Mouse (Mus musculus) lung, adult 18-20 months (tissue): ENCODE measurements around the gene Zfp280d.
"Not testable (repeated sequence)": the region's sequence is repeated elsewhere in the genome, so short reads cannot be mapped to it uniquely, and the experiment has no call there.

Experiments used
- DNase-seq, 2 experiments: peaks; one replicate each; pipeline ENCODE4 v3.0.0; 2022; ENCODE audit warnings: mixed read lengths in 2 of 2

Gene Zfp280d

DNA sequence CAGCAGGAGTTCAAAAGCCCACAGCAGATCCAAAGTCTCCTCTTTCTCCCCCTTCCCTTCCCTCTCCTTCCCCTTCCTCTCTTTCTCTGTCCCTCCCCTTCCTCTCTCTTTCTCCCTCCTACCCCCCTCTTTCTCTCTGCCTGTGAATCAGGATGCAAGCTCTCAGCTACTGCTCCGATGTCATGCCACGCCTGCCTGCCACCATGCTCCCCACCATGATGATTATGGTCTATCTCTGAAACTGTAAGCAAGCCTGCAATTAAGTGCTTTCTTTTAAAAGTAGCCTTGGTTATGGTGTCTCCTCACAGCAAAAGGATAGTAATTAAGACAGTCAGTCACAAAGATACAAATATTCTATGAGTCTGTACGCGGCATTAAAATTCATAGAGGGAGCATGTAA lies 100.3 kb downstream of the Zfp280d start:
- DNase-seq: no peak

DNA sequence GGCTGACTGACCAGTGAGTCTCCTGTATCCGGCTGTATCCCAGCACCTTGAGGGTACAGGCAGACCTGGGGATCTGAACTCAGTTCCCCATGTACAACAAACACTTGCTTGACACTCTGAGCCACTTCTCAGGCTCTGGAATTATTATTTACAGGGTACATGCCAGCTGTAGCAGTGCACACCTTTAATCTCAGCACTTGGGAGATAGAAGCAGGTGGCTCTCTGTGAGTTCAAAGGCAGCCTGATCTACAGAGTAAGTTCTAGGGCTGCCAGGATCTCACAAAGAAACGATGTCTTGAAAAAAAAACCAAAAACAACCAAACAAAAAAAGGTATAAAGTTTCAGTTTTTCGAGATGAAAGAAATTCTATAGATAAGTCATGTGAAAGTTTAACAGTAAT lies 101.0 kb downstream of the Zfp280d start:
- no peak for DNase-seq

DNA sequence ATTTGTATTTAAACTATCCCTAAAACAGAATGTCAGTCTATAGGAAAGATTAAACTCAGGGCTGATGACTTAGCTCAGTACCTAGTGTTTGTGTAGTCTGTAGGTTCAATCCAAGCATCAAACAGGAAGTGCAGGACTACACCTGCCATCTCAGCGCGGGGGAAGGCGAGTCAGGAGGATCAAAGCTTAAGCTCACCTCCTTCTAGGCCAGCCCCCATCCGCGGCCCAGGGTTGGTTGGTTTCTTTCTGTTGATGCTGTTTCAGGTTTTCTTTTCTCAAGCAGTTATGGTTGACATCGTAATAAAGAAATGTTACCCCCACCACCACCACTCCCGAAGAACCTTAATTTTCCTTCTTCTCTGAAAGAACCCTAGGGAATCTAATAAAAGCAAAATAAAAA lies 111.1 kb downstream of the Zfp280d start:
- DNase-seq: no peak

DNA sequence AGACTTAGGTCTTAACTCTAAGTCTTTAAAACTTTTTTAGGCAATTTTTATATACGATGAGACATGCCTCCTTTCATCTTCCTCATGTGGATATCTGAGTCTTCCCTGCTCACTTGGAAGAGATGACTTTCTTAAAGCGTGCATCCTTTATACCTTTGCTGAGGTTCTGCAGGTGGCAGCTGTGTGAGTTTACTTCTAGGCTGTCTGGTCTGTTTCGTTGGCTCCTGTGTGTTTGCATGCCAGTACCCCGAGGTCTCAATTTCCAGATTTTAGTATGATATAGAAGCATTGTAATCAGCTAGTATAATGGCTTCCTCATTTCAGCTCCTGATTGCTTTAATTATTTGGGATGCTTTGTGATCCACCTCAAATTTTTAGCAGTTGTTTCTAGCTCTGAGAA lies 114.3 kb downstream of the Zfp280d start:
- no peak for DNase-seq

DNA sequence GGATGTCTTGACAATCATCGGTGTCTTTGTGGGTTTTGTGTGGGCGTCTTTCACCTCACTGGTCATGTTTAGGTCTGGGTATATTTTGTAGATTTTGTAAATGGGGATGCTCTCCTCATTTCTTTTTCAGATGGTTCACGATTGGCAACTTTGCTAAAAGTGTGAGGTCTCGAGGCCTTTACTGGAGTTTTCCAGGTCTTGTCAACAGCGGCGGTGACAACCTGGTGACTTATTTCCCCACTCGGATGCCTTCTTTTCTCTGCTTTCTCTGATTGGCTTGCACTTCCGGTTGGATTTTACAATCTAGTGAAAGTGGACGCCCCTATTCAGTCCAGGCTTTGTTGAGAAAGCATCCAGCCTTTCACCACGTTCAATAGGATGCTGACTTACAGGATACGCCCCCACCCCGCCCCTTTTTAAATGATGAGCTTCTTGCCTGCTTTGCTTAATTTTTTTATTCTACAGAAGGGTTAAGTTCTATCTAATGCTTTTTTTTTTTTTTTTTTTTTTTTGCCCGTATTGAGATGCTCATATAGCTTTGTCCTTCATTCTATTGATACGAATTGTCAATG lies 114.9 kb downstream of the Zfp280d start:
- no peak for DNase-seq

DNA sequence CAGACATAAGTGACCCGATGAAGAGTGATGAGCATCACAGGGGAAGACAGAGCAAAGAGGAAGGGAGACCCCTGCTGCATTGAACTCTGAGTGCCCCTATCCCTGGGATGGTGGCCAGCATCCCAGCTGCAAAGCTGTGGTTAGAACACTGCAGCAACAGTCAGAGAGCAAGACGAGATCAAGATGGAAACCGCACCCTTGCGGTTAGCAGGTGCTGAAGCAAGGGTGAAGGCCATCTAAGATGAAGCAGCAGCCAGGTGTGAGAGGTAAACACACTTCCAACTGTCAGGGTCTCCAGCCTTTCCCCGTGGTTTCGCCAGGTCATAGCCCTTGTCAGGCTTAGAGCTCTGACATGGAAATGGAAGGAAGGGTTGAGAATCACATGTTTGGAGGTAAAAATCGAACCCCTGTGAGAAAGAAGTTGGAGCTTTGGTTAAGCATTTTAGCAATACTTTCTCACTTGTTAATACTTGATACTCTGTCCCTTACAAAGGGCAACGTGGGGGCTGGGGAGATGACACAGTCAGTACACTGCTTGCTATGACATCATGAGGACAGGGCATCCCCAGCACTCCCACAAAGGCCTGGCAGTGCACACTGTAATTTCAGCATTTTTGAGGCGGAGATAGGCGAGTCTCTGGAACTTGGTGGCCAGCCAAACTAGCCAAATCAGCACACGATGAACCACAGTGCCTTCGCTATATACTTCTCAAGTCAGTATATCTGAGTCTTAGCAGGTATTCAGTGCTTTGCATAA lies 115.8 kb downstream of the Zfp280d start:
- DNase-seq: no peak

DNA sequence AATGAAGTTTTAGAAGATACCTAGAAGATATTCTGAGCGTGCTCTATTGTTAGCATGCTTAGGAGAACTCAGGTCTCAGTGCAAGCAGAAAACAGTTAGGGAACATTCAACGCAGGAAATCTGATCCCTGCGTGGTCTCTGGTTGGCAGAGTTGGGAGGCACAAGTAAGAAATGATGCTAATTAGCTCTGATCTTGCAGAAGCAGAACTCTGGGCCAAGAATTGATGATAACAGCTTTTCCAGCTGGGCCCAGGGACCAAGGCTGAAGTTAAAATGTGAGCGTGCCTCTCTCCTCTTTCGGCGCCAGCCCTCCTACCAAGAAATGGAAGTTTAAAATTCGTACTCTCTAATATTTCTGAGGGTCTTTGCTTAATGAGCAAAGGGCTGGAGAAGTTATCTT lies 118.0 kb downstream of the Zfp280d start:
- no peak for DNase-seq

DNA sequence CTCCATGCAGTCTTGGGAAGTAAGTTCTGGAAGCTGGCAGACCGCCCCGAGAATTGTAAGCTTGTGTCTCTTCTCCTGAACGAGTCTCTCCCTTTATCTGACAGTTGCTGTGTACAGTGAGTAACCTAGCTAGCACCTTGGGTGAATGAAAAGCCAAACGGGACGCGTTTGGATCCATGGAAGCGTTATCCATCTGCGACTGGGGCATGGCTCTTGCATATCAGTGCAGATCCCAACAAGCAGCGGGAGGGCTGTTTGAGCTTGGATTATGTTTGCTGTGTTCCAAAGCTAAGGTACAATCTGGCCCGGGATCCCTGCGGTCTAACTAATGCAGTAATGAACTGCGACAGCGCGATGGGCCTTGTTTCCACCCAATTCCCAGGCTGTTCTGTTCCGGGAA lies 118.6 kb downstream of the Zfp280d start:
- DNase-seq: no peak

DNA sequence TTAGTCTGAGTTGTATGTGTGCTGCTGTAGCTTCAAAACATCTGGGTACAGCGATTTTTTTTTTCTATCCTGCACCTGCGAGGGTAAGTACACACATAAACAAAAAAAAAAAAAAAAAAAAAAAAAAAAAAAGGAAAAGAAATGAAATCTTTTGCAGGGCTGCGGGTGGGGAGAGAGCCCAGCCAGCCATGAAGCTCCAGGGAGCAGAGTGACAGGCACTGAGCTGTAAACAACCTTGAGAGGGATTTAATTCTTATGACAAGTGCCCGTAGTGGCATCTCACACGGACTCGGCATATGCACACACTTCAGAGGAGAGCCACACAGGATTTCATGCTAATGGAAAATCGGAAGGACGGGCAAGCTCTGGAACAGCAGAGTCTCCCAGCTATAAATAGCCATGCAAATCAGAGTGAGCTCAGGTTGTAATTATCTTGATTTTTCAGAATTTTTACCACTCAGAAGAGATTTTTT lies 119.2 kb downstream of the Zfp280d start:
- DNase-seq: no peak

DNA sequence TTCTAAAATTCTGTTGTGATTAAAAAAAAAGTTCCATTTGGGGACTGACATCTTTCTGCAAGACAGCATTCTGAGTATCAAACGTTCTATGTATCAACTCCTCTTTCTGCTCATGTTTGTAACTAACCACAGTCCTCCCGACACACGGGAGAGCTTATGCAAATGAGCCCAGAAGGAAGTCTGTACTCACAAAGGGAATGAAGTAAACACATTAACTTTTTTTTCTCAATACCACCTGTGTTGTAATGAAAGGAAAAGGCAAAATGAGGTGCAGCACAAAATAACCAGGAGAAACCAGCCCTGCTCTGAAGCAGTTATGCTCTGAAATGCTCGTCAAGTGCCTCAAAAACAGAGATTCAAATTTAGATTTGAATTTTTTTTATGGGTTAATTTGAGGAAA lies 125.5 kb downstream of the Zfp280d start:
- no peak for DNase-seq

DNA sequence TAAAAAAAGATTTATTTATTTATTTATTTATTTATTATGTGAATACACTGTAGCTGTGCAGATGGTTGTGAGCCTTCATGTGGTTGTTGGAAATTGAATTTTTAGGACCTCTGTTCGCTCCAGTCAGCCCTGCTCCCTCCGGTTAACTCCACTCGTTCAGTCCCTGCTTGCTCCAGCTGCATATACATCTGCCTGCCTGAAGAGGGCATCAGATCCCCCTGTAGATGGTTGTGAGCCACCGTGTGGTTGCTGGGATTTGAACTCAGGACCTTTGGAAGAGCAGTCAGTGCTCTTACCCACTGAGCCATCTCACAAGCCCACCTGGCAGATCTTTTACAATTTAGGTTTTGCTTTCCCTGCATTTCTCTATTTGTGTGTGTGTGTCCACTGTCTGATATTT lies 127.1 kb downstream of the Zfp280d start:
- DNase-seq: not testable (repeated sequence)

DNA sequence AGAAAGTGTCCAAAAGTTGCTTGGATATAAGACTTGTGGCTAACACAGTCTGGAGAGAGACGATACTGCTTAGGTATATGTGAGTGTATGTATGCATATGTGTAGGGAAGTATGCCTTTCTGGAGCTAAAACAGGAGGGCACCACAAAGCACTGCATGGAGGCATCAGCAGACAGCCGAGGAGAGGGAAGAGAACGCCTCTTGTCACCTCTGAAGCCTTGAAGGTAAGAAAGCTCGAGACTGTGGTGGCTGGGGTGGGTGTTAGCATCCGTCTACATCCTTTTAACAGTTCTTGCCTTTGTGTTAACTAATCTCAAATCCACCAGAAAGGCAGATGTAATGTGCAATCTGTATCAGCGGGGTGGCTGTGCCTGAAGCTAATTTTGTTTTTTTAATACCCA lies 128.8 kb downstream of the Zfp280d start:
- DNase-seq: no peak

DNA sequence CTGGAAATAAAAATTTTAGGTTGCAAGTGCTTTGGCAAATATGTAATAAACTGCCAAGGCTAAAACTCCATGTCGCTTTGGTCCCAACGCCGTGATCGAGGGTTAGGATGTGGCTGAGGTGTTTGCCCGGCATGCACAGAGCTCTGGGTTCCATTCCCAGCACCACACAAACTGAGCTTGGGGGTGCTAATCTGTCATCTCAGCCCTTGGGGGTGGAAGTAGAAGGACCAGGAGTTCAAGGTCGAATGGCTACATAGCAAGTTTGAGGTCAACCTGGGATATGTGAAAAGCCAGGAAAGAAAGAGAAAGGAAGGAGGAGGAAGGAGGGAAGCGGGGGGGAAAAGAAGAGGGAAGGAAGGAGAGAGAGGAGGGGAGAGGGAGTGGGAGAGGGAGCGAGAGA lies 129.8 kb downstream of the Zfp280d start:
- DNase-seq: no peak

DNA sequence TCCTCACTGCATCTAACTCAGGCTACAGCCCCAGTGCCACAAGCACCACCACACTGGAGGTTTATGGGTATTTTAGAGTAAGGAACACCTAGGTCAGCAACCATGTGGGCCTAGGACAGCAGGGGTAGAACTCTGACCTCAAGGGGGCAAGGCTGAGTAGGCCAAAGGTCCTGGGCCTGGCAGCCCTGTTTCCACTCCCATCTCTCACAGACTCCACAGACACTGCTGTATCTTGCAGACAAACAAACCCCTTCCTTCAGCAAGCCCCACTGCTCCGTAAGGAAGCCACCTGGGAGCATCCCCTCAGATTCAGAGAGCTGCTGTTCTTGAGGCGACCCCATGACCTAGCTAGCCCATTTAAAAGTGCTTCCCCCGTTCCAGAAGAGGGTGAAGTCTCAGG lies 130.3 kb downstream of the Zfp280d start:
- no peak for DNase-seq

DNA sequence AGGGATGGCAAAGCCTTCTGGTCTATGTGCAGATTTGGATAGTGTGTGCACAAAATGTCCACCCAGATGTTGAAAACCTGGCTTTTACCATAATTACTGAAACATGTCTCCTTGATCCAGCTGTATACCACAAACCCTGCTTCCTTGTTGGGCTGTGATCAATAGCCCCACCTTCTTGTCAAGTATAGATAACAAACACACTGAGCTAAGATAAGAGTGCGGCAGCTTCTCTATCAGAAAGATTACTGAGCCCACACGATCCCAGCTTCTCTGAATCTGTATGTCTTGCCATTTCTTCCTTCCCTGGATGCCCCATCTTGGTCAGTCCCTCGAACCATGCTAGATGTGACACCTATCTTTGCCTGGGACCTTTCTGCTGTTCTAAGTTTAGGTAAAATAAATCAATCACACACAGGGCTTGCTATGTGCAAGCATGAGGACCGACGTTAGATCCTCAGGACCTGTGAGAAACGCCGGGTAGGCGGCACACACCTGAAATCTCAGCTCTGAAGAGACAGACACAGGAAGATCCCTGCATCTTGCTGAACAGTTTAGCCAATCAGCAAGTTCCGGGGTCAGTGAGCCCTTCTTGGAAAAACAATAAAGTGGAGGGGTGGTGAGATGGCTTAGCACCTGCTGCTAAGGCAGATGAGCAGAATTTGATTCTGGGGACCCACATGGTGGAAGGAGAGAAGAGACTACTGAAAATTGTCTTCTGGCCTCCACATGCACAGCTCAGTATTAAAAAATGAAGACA lies 131.4 kb downstream of the Zfp280d start:
- no peak for DNase-seq

DNA sequence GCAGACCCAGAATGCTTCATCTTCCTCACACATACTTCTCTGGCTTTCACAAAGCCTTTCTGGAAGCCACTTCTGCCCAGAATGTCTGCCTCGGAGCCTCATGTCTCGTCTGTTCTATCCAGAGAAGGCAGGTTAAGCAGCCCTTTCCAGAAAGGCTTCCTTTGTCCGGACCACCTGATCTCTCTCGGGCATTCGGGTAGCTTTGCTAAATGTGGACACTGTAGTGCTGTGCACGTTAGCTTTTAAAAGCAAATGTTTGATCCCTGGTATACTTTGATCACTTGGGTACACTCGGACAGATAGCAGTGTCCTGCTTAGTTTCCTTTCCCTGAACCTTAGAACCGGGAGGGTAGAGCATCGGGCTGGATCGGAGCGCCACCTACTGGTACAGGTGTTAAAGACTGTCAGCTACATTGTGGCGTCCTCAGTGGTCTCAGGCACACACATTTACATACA lies 133.5 kb downstream of the Zfp280d start:
- peak; percentile 59 to 67 for DNase-seq

DNA sequence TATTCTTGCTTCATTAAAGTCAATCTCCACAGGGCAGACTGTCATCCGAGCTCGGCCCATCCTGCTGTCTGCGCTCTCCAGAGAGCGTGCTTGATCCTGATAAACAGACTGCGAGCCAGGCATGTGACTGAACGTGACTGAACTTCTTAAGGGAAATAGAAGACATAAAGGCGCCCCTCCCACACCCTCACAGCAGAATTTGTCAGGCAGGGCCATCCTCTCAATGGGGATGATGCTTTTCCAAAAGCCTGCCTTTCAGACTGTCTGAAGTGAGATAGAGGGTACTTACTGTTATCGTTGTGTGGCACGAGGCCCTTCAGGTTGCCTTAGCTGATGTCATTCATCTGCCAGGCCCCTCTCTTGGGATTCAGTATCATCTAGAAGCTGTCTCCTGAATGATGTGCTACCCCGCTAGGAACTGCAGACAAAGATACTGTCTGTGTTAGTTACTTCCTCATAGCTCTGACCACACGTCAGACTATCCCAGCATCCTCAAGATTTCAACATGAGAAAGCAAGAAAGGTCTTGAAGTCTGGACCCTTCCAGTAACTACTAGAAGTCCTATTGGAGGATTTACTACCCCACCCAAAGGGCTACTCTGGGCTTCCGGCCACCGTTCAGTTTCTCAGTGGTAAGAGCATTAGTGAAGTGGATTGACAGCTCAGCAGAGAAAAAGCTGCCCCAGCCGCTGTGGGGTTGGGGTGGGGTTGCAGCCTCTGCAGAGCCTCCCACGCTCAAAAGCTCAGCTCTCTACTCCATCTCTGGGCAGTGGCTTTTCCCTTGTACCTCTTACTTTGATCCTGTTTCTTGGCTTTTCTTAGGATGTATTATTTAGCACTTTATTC lies 134.9 kb downstream of the Zfp280d start:
- DNase-seq: no peak

DNA sequence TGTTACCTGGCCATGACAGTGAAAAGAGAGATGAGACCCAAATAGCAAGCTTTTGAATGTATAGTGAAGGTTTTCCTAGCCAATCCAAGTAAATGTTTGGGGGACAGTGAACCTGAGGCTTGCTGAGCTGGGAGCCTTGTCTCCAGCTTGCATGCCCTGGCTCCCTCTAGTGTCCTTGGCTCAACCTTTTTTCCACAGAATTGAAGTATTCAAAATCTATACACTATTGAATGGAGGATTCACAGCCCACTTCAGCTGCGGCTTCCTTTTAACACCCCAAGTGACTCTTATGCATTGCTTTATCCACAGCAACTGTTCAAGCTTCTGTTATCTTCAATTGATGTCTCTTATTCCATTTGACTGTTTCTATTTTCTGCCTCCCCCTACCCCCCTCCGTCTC lies 137.1 kb downstream of the Zfp280d start:
- no peak for DNase-seq
